ENCODE assay signal across 10 mouse cellular contexts in the genomic region with DNA sequence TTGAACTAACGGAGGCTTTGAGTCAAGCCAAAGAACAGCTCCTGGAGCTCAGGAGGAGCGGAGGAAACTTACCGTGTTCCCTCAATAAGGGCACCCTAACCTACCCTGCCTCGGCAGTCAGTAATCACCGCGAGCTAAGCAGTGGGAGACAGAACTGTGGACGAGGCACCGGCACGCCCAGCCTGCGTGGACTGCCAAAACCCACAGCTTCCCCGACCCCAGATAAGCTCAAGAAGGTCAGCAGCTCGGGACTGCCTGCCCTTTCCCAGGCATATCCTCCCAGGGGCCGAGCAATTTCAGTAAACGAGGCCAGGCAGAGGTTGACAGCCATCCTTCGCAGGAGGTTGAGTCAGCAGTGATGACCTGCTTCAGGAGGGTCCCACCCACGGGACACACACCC.
DNase-seq lines count a peak whose midpoint lies in the region; ATAC-seq and TF ChIP-seq lines count a peak whose summit lies in the region.
"Had no signal": no experiment of that assay in that cellular context is flagged by ENCODE, and none has a peak within 500 bp of the region (broad histone marks: within the 10 kb centered on the region; RNA-seq: fewer than 3 reads in every experiment).

No protein-coding gene starts in this region.

- no peaks in the 10 kb centered on the region for H3K27me3 ChIP-seq in heart, embryonic 11.5 days (ENCODE audit: control insufficient read depth, insufficient read depth, low read length)
- H3K27me3 ChIP-seq in limb, embryonic 14.5 days (ENCODE audit: control insufficient read depth, insufficient read depth, low read length), result no peaks in the 10 kb centered on the region
- no peaks in the 10 kb centered on the region for H3K27me3 ChIP-seq in intestine, postnatal 0 days (replicated peaks; ENCODE audit: control insufficient read depth, insufficient read depth, low read length)
- H3K27me3 ChIP-seq: hindbrain, embryonic 15.5 days had no signal

- no peaks in the 10 kb centered on the region for H3K36me3 ChIP-seq in heart, embryonic 11.5 days (ENCODE audit: control insufficient read depth, insufficient read depth, low read length)
- no peaks in the 10 kb centered on the region for H3K36me3 ChIP-seq in limb, embryonic 14.5 days (ENCODE audit: control insufficient read depth, insufficient read depth, low read length)
- H3K36me3 ChIP-seq in intestine, postnatal 0 days (ENCODE audit: control insufficient read depth, insufficient read depth), result no peaks in the 10 kb centered on the region
- H3K36me3 ChIP-seq: hindbrain, embryonic 15.5 days; midbrain, embryonic 12.5 days had no signal

- peak overlapping the region; percentile 50 for H3K4me2 ChIP-seq in heart, embryonic 11.5 days
- peak overlapping the region; percentile 10 for H3K4me2 ChIP-seq in limb, embryonic 14.5 days (replicated peaks; ENCODE audit: low read depth, low read length, severe bottlenecking)
- H3K4me2 ChIP-seq in intestine, postnatal 0 days (replicated peaks; ENCODE audit: low read depth), result no peak overlapping the region
- H3K4me2 ChIP-seq: hindbrain, embryonic 15.5 days; midbrain, embryonic 12.5 days had no signal

- H3K4me1 ChIP-seq in heart, embryonic 11.5 days (ENCODE audit: control insufficient read depth, insufficient read depth, low read length), result peaks cover 37% of the 10 kb centered on the region
- peaks cover 13% of the 10 kb centered on the region for H3K4me1 ChIP-seq in limb, embryonic 14.5 days (ENCODE audit: control insufficient read depth, insufficient read depth, low read length)
- H3K4me1 ChIP-seq in intestine, postnatal 0 days (replicated peaks; ENCODE audit: control insufficient read depth, insufficient read depth, low read length), result no peaks in the 10 kb centered on the region

- no peak for TF ChIP-seq POLR2A in limb, embryonic 14.5 days (IDR thresholded peaks at IDR 0.05; ENCODE audit: borderline replicate concordance, extremely low read depth, insufficient read depth, insufficient read length)

- WGBS in heart, embryonic 11.5 days (ENCODE audit: insufficient replicate concordance), result 6% methylated on average over 16 of the region's 16 CpGs
- WGBS in limb, embryonic 14.5 days, result 23% methylated on average over 16 of the region's 16 CpGs
- 33% methylated on average over 16 of the region's 16 CpGs for WGBS in intestine, postnatal 0 days

- H3K9me3 ChIP-seq in heart, embryonic 11.5 days (replicated peaks; ENCODE audit: control insufficient read depth, low read length), result no peaks in the 10 kb centered on the region
- no peaks in the 10 kb centered on the region for H3K9me3 ChIP-seq in limb, embryonic 14.5 days (ENCODE audit: control insufficient read depth, low read length)
- no peaks in the 10 kb centered on the region for H3K9me3 ChIP-seq in intestine, postnatal 0 days (ENCODE audit: control insufficient read depth)
- H3K9me3 ChIP-seq: hindbrain, embryonic 15.5 days; midbrain, embryonic 12.5 days had no signal

- H3K4me3 ChIP-seq in heart, embryonic 11.5 days (ENCODE audit: low read depth, low read length), result 0 out of 2 replicates have a peak overlapping the region, but pooled peaks have one; percentile 10
- no peak overlapping the region for H3K4me3 ChIP-seq in limb, embryonic 14.5 days (replicated peaks; ENCODE audit: low read length)
- no peak overlapping the region for H3K4me3 ChIP-seq in intestine, postnatal 0 days (ENCODE audit: low read depth, low read length)
- H3K4me3 ChIP-seq: hindbrain, embryonic 15.5 days; midbrain, embryonic 12.5 days had no signal

- DNase-seq in kidney, postnatal 10 days, result peak; percentile 22
- no peak for DNase-seq in kidney, postnatal 14 days
- DNase-seq in brain, adult 2 months (ENCODE audit: low read depth, low spot score), result peak; percentile 28
- DNase-seq in limb, embryonic 14.5 days (ENCODE audit: low spot score), result no peak
- DNase-seq in layer of hippocampus, postnatal 25 days (ENCODE audit: extremely low spot score in 1 of 2, low spot score in 1 of 2), result no peak
- DNase-seq: thymus, postnatal 25 days had no signal

- ATAC-seq in heart, embryonic 11.5 days (replicated peaks; ENCODE audit: insufficient number of reproducible peaks, low FRiP score, low TSS enrichment), result no peak
- no peak for ATAC-seq in limb, embryonic 14.5 days (ENCODE audit: low FRiP score, low read depth)
- no peak for ATAC-seq in intestine, postnatal 0 days

- no peak for TF ChIP-seq CTCF in intestine, postnatal 0 days (IDR thresholded peaks at IDR 0.05; ENCODE audit: low read depth)

- H3K27ac ChIP-seq in heart, embryonic 11.5 days (ENCODE audit: low read depth, low read length), result 0 out of 2 replicates have a peak overlapping the region, but pooled peaks have one; percentile 10
- no peak overlapping the region for H3K27ac ChIP-seq in limb, embryonic 14.5 days (replicated peaks; ENCODE audit: low read depth, low read length)
- H3K27ac ChIP-seq in intestine, postnatal 0 days (ENCODE audit: low read depth, low read length), result no peak overlapping the region
- H3K27ac ChIP-seq: hindbrain, embryonic 15.5 days; midbrain, embryonic 12.5 days had no signal

- H3K9ac ChIP-seq in heart, embryonic 11.5 days (ENCODE audit: low read depth, low read length), result peak overlapping the region; percentile 40; the same call in 1 of the 2 replicates
- H3K9ac ChIP-seq in limb, embryonic 14.5 days (ENCODE audit: low read depth, low read length, severe bottlenecking), result no peak overlapping the region
- H3K9ac ChIP-seq in intestine, postnatal 0 days (ENCODE audit: low read depth, low read length), result no peak overlapping the region
- H3K9ac ChIP-seq: hindbrain, embryonic 15.5 days; midbrain, embryonic 12.5 days had no signal

Comparison
In these comparisons a context has a peak if more than half of its experiments do, and no peak if none do; other contexts are left out.
1. DNase-seq: peak in kidney, postnatal 10 days (single experiment) and brain, adult 2 months (single experiment); none in kidney, postnatal 14 days (single experiment), limb, embryonic 14.5 days (single experiment) and layer of hippocampus, postnatal 25 days (0 of 2).